Mouse (Mus musculus) stomach, postnatal 0 days (tissue): ENCODE results near the gene Rrp36. TPM values are rescaled to one million over a fixed set of nuclear protein-coding genes. Genes with fewer than 3 reads are reported as not detected.

ENCODE experiments used
- ATAC-seq: fragments of 200-750 bp; cut with Nextera tagmentation; 2 replicates; pipeline ENCODE4 v1.8.0; 2017; ENCODE audit not compliant: low FRiP score, low TSS enrichment
- DNase-seq: peaks from one replicate; pipeline ENCODE4 v3.0.0-alpha.2; 2016; ENCODE audit warnings: low spot score
- H3K27ac ChIP-seq: fragments of 300-500 bp; sonication (generic); replicated peaks from 2 replicates; pipeline ENCODE4 v1.5.1; 2014; ENCODE audit warnings: mild to moderate bottlenecking, control low read depth
- H3K27me3 ChIP-seq: fragments of 300-500 bp; sonication (generic); 2 replicates; pipeline ENCODE4 v1.6.1; 2014; ENCODE audit warnings: low read length; ENCODE audit not compliant: control insufficient read depth, insufficient read depth
- H3K36me3 ChIP-seq: fragments of 300-500 bp; sonication (generic); 2 replicates; pipeline ENCODE4 v1.6.1; 2014; ENCODE audit warnings: low read length, mixed read lengths; ENCODE audit not compliant: control insufficient read depth, insufficient read depth
- H3K4me1 ChIP-seq: fragments of 300-500 bp; sonication (generic); replicated peaks from 2 replicates; pipeline ENCODE4 v1.6.1; 2014; ENCODE audit warnings: antibody characterized with exemption; ENCODE audit not compliant: control insufficient read depth, insufficient read depth
- H3K4me2 ChIP-seq: fragments of 300-500 bp; sonication (generic); replicated peaks from 2 replicates; pipeline ENCODE4 v1.6.1; 2014; ENCODE audit warnings: low read depth, mild to moderate bottlenecking, control low read depth, moderate library complexity
- H3K4me3 ChIP-seq: fragments of 300-500 bp; sonication (generic); 2 replicates; pipeline ENCODE4 v1.5.1; 2014; ENCODE audit warnings: low read depth, low read length, control low read depth
- H3K9ac ChIP-seq: fragments of 300-500 bp; sonication (generic); 2 replicates; pipeline ENCODE4 v1.6.1; 2014; ENCODE audit warnings: mild to moderate bottlenecking, low read length, control low read depth, mixed read lengths
- H3K9me3 ChIP-seq: fragments of 300-500 bp; sonication (generic); 2 replicates; pipeline ENCODE4 v1.6.1; 2016; ENCODE audit warnings: low read length; ENCODE audit not compliant: control insufficient read depth
- CTCF ChIP-seq: IDR thresholded peaks from 2 replicates; pipeline ENCODE4 v1.5.1; 2016; ENCODE audit warnings: antibody characterized with exemption, low read depth, mild to moderate bottlenecking, moderate library complexity
- EP300 ChIP-seq: optimal IDR thresholded peaks from 2 replicates; pipeline ENCODE3; 2016; ENCODE audit warnings: antibody characterized with exemption
- WGBS: fragments of 180-500 bp; shearing (Covaris S2); extraction: QIAGEN DNeasy Blood & Tissue Kit; methylation state at CpG from one replicate; pipeline ENCODE4 v1.1.7; 2014; 5-methylcytosine and 5-hydroxymethylcytosine counted together
- polyA plus RNA-seq: library from polyadenylated mRNA; unstranded; fragments of >200 nt; fragmentation: Nextera tagmentation; extraction: Ambion mirVana; gene quantifications from 2 replicates; pipeline ENCODE4 v1.2.1, GENCODE M21; 2015

The Rrp36 gene
- polyA plus RNA-seq, 1 experiment from 2014 or later: 38.1 TPM

- TF ChIP-seq CTCF (no peak), EP300 (no peak)
- H3K9me3 ChIP-seq: no peaks in the 10 kb centered on the region
- peaks cover 3% of the 10 kb centered on the region for H3K4me1 ChIP-seq
- H3K4me3 ChIP-seq: peak overlapping the region; percentile 75
- H3K27ac ChIP-seq: peak overlapping the region; percentile 96
- 33% methylated on average over 15 of the region's 15 CpGs for WGBS
- no peaks in the 10 kb centered on the region for H3K27me3 ChIP-seq
- peak overlapping the region; percentile 86 for H3K9ac ChIP-seq
- peak overlapping the region; percentile 85 for H3K4me2 ChIP-seq
- DNase-seq (no peak), ATAC-seq (no peak)
- peaks cover 10% of the 10 kb centered on the region for H3K36me3 ChIP-seq
These were observed 24.3 kb downstream of the Rrp36 start for GRCm38 (mm10) chr17:46649811-46650210.

DNA sequence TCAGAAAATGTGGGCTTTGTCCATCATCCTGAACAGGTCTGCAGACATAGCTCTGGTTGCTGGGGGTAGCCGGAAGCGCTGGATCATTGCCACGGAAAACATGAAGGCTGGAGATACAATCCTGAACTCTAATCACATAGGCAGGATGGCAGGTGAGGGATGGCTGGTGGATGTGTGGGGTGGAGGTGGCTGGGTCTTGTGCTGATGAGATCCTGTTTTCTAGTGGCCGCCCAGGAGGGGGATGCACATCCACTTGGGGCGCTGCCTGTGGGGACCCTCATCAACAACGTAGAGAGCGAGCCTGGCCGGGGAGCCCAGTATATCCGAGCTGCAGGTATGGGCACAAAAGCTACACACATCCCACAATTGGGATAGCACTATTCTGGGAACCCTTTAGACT is 25.7 kb downstream of the Rrp36 start:
- Histone ChIP-seq H3K4me3 (no peak overlapping the region), H3K36me3 (no peaks in the 10 kb centered on the region; the same call in 1 of the 2 replicates), H3K4me2 (no peak overlapping the region), H3K27me3 (no peaks in the 10 kb centered on the region), H3K4me1 (peaks cover 3% of the 10 kb centered on the region), H3K9ac (no peak overlapping the region), H3K27ac (no peak overlapping the region), H3K9me3 (no peaks in the 10 kb centered on the region)
- ATAC-seq: no peak
- 93% methylated on average over 9 of the region's 9 CpGs for WGBS
- no peak for DNase-seq
- TF ChIP-seq CTCF (no peak), EP300 (no peak)

GRCm38 (mm10) chr17:46647279-46647678 is 26.9 kb downstream of the Rrp36 start:
- Histone ChIP-seq H3K4me3 (no peak overlapping the region), H3K27me3 (no peaks in the 10 kb centered on the region), H3K4me2 (no peak overlapping the region), H3K9ac (no peak overlapping the region), H3K4me1 (peaks cover 3% of the 10 kb centered on the region), H3K27ac (no peak overlapping the region), H3K36me3 (0 out of 2 replicates have a peak, but pooled peaks cover 2% of the 10 kb centered on the region), H3K9me3 (no peaks in the 10 kb centered on the region)
- WGBS: 87% methylated on average over 7 of the region's 7 CpGs
- DNase-seq (no peak), ATAC-seq (no peak)
- no peak for TF ChIP-seq EP300
- no peak for TF ChIP-seq CTCF

DNA sequence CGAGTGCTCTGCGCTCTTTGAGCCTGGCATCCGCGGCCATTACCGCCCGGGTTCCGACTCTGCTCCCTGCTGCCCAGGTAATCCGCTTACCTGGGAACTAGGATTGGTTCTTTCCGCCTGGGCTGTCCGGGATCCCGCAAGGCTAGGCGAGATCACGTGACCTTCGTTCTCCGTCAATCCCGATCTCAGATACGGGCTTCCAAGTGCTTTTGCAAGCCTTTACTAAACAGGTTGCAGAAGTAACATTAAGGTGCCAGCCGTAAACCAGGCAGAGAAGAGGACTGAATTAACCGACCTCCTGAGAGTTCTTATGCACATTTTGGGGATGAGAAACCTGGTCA is 27.9 kb downstream of the Rrp36 start:
- Histone ChIP-seq H3K27ac (peak overlapping the region; percentile 73), H3K27me3 (no peaks in the 10 kb centered on the region), H3K9ac (peak overlapping the region; percentile 69), H3K36me3 (peaks cover 7% of the 10 kb centered on the region; the same call in 1 of the 2 replicates), H3K4me2 (peak overlapping the region; percentile 88), H3K4me3 (peak overlapping the region; percentile 60), H3K9me3 (no peaks in the 10 kb centered on the region), H3K4me1 (no peaks in the 10 kb centered on the region)
- ATAC-seq (no peak; the same call in 1 of the 2 replicates), DNase-seq (no peak)
- under 1% methylated on average over 19 of the region's 19 CpGs for WGBS
- peak; percentile 18; the same call in 1 of the 2 replicates for TF ChIP-seq CTCF
- TF ChIP-seq EP300: no peak

- peaks cover 9% of the 10 kb centered on the region; the same call in 1 of the 2 replicates for H3K36me3 ChIP-seq
- peak; percentile 100 for DNase-seq
- peak within 1 kb of the TSS; percentile 60 for H3K4me3 ChIP-seq
- peak within 1 kb of the TSS; percentile 91 for H3K27ac ChIP-seq
- TF ChIP-seq CTCF: 0 out of 2 replicates have a peak, but pooled peaks have one; percentile 24
- no peak for TF ChIP-seq EP300
- H3K27me3 ChIP-seq: no peaks in the 10 kb centered on the region
- whole genome bisulfite sequencing: under 1% methylated on average over 52 of the region's 53 CpGs
- peak; percentile 79 for ATAC-seq
- peak within 1 kb of the TSS; percentile 95 for H3K4me2 ChIP-seq
- H3K9me3 ChIP-seq: no peaks in the 10 kb centered on the region
- H3K9ac ChIP-seq: peak within 1 kb of the TSS; percentile 74
- H3K4me1 ChIP-seq: no peaks in the 10 kb centered on the region
These were observed 28.4 kb downstream of the Rrp36 start, which contains the start of the genes Klc4 and Mrpl2 for GRCm38 (mm10) chr17:46645561-46646321. Gene Klc4, minus strand, starts transcription at chr17:46646022. Gene Mrpl2, plus strand, starts transcription at chr17:46646229.

GRCm38 (mm10) chr17:46644916-46645475 is 29.2 kb downstream of the Rrp36 start:
- H3K36me3 ChIP-seq: peaks cover 15% of the 10 kb centered on the region; the same call in 1 of the 2 replicates
- no peaks in the 10 kb centered on the region for H3K4me1 ChIP-seq
- WGBS: 4% methylated on average over 10 of the region's 11 CpGs
- H3K27ac ChIP-seq: peak overlapping the region; percentile 91
- TF ChIP-seq EP300 (no peak), CTCF (no peak)
- DNase-seq (peak; percentile 90), ATAC-seq (peak; percentile 82)
- H3K9ac ChIP-seq: peak overlapping the region; percentile 74
- no peaks in the 10 kb centered on the region for H3K9me3 ChIP-seq
- H3K4me2 ChIP-seq: peak overlapping the region; percentile 95
- no peaks in the 10 kb centered on the region for H3K27me3 ChIP-seq
- peak overlapping the region; percentile 60 for H3K4me3 ChIP-seq
